Mouse (Mus musculus) heart, adult 9 months (tissue): Measurements from ENCODE around the gene Zbtb20.

Experiments used
- DNase-seq, 2 experiments: peaks; one replicate each; pipeline ENCODE4 v3.0.0; 2022; ENCODE audit warnings: low spot score in 2 of 2

The Zbtb20 gene

DNA sequence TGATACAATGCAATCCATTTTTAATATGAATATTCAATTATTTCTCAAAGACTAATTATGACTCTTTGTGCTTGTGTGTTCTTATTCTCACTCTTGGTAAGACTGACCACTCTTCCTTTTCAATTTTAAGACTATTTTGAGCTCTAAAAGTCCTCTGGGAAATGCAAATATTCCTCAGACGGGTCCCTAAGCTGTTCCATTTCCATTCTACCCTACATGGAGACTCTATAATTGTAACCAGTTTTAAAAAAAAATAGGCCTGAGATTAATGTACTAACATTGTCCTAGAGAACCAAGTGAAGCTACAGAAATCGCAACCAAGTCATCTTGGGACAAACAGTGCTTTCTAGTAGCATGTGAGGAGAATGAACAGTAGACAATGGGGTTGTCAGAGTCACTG, 777.6 kb downstream of the Zbtb20 start:
- DNase-seq: no peak

- DNase-seq: no peak
These were observed 778.6 kb downstream of the Zbtb20 start for GRCm38 (mm10) chr16:43654269-43654668.

GRCm38 (mm10) chr16:43655183-43655787, 779.6 kb downstream of the Zbtb20 start:
- DNase-seq: no peak

- no peak for DNase-seq
These were observed 785.9 kb downstream of the Zbtb20 start for GRCm38 (mm10) chr16:43661576-43661975.

DNA sequence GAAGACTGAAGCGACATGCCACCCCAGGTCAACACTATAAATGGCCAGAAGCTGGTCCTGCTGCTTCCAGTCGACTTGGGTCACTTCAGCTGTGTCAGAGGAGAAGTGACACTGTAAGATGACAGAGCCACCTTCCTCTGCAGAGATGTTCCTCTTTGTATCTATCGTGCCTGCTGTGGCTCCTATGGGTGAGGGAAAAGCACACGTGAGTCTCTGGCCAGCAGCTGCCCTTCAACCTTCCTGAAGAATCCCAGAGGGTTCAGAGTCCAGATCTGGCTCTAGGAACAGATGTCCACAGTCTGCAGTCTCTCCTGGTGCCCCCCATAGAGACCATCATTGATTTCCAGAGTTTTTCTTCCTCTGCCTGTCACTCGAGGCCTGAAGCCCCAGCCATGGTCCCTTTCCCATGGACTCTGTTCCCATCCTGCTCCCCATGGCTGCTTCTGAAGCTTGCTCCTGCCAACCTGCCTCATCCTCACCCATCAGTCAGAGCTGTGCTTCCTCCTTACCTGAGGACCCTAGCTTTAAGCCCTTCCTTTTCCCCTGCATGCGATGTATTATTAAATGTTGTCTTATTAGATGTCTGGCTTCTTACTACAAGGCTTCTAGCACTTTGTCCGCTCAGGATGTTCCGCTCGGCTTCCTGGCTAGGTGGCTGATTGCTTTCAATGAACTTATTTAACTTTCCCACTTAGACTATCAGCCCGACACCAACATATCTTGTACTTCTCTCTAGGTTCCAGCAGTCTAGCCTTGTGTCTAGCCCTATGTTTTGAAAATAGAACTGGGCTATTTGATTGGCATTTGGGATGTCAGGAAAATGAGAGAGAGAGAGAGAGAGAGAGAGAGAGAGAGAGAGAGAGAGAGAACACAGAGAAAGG, 786.7 kb downstream of the Zbtb20 start:
- DNase-seq: no peak

- DNase-seq: no peak
These were observed 788.4 kb downstream of the Zbtb20 start, which contains the start of gene Tigit for GRCm38 (mm10) chr16:43663978-43664579. Gene Tigit (minus strand): TSS chr16:43664146.

- DNase-seq: no peak
These were observed 789.2 kb downstream of the Zbtb20 start for GRCm38 (mm10) chr16:43664861-43665260.

GRCm38 (mm10) chr16:43668294-43668693, 792.6 kb downstream of the Zbtb20 start:
- no peak for DNase-seq

GRCm38 (mm10) chr16:43671972-43672371, 796.3 kb downstream of the Zbtb20 start:
- no peak for DNase-seq

- DNase-seq: no peak
These were observed 797.0 kb downstream of the Zbtb20 start for GRCm38 (mm10) chr16:43672697-43673096.

GRCm38 (mm10) chr16:43674400-43674799, 798.7 kb downstream of the Zbtb20 start:
- no peak for DNase-seq

GRCm38 (mm10) chr16:43687968-43688367, 812.3 kb downstream of the Zbtb20 start:
- no peak for DNase-seq

DNA sequence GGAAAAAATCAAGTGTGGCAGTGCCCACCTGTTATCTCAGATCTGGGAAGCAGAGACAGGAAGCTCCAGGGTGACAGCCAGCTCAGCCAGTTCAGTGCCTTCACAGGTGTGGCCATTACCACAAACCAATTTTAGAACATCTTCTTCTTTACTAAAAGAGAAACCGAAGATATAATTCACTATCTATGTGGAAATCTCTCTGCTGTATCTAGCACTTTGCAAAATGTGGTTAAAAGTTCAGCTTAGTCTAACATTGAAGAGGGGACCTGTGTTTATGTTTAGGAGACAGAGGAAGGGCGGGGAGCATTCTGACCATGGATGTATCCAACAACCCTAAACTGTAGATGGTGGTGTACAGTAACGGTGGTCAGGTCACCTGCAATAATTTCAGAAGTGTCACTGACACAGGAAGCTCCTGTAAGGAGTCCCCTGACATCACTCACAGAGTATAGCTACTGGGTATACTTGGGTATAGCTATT, 814.6 kb downstream of the Zbtb20 start:
- no peak for DNase-seq

DNA sequence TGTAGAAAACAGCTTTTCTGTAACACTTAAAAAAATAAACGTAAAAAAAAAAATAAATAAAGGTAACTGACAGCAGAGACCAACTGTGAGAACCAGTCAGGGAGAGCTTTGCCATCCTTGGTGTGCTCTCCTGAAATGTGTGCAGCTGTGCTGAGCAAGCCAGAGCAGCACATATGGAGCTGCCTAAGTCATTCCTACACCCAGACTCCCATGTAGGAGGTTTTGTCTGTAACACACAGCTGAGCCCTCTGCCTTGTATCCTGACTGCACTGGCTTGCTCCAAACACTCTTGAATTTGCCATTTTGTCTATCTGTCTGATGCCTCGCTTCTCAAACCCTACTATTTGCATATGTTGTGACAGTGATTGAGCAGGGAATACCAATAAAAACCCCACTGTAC, 815.2 kb downstream of the Zbtb20 start:
- DNase-seq: no peak

- DNase-seq: no peak
These were observed 816.1 kb downstream of the Zbtb20 start for GRCm38 (mm10) chr16:43691741-43692140.
